Mouse (Mus musculus) leukemia stem cell, adult 10-12 weeks (primary cell): ENCODE measurements around the gene Cpn1. TPM values are rescaled to one million over a fixed set of nuclear protein-coding genes. Genes with fewer than 3 reads are reported as not detected.

Source experiments
- polyA plus RNA-seq: library from polyadenylated mRNA; stranded (reverse); fragments of >175 nt; gene quantifications from 2 replicates; pipeline ENCODE4 v1.2.3, GENCODE M21; 2012; ENCODE audit warnings: low replicate concordance

The Cpn1 gene
- polyA plus RNA-seq = 0.13 and 0.37 TPM in 2 replicates

DNA sequence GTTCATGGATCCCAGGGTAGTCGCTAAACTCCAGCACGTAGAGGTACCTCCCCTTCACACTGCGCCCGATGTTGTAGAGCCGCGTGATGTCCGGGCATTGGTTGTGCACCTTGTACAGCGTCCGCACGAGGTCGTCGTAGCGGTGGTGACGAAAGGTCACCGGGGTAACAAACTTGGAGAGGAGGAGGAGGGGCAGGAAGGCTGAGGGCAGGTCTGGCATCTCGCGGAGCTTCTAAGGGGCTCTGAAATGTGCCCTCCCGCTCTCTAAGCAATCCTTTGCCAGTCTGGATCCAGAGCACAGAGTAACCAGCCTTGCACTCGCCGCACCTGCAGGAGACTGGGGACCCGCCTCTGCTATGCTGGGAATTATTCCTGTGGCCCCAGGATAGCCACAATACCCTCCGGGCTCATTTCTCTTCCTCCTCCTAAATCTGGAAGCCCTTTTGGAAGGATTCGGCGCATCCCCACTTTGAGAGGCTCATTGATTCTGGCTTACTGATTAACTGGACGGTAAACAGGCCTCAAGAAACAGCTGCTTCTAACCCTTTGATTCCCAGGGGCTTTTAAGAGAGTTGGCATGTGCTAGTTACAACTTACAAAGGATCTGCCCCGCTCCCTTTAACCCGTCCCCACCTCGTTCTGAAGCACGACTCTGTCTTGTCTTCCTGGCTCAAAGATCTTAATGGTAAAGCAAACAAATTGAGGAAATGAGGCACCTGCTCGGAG lies at the start of gene Cpn1:
Cpn1 (minus strand) TSS at position 488 of the 726 bp plus-strand sequence.

DNA sequence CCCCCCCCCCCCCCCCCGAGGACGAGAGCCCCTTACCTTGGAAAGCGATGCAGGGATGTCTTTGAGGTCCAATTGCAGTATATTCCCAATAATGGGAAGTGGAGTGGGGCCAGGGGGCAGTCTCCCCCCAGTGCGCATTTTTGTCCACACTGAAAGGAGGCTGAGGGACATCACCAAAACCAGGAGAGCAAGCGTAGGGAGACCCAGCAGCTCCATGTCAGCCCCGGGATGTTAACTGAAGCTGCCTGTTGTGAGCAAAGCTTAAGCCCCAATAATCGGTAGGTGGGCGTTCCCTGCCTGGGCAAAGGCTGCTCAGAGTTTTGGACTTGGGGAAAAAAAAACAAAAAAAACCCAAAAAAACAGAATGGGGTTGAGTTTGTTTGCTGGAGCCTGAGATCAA lies 42.6 kb upstream of the Cpn1 start, which contains the start of gene Cyp2c23:
Cyp2c23 (minus strand) TSS at position 237 of the 400 bp plus-strand sequence.

DNA sequence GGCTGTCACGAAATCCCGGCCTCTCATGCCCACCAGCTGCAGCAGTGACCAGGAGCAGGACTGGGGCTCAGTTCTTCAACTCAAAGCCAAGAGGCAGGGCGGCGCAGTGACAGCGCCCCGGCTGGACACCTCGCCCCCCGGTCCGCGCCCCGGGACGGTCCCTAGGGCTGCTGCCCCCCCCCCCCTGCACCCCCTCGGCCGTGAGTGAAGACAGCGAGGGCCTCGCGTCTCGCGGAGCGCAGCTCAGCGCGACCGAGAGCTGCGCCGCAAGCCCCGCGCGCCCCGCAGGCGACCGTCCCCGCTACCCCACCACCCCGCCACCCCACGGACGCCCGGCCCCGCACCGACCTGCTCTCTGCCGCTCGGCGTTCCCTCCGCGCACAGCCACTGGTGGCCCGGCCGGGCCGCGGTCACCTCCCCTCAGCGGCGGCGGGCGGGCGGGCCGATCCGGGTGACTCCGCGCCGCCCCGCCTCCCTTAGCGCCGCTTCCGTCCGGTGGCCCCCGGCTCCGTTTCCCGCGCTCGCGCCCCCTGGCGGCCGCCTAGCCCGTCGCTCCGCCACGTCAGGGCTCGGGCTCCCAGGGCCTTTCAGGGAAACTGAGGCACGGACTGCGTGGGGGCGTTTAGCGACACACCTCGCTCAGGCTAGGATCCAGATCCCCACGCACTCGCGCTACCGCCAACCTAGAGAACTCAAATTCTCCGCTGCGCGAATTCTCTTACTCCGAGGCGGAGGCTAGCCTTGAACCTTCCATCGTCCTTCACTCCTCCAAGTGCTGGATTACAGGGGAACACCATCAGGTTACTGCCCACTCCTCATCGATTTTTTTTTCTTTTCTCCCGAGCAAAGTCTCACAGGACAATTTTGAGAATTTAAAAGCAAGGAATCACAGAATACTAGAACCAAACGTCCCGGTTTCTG lies 46.3 kb downstream of the Cpn1 start, which contains the start of gene Dnmbp:
Dnmbp (minus strand) TSS at position 423 of the 921 bp plus-strand sequence.

Other genes with a start within 250 kb of the Cpn1 start
- 0.41 and 0.82 TPM in 2 replicates for gene Cutc, start 233.6 kb downstream of the Cpn1 start, polyA plus RNA-seq
- 2.5 and 6.0 TPM in 2 replicates for gene Cox15, start 233.6 kb downstream of the Cpn1 start, polyA plus RNA-seq
- gene Abcc2, start 204.4 kb downstream of the Cpn1 start, polyA plus RNA-seq = 0.35 TPM in 1 of 2 replicates, not detected in the other
- 0.79 and 1.9 TPM in 2 replicates for gene Dnmbp, start 46.4 kb downstream of the Cpn1 start, polyA plus RNA-seq
- not detected in 2 replicates for gene Cyp2c23, start 42.7 kb upstream of the Cpn1 start, polyA plus RNA-seq
- gene Erlin1, start 83.2 kb upstream of the Cpn1 start, polyA plus RNA-seq = 3.0 and 3.2 TPM in 2 replicates
- gene Chuk, start 120.9 kb upstream of the Cpn1 start, polyA plus RNA-seq = 22.8 and 23.1 TPM in 2 replicates
- 3.9 and 7.5 TPM in 2 replicates for gene Cwf19l1, start 149.3 kb upstream of the Cpn1 start, polyA plus RNA-seq
- gene Bloc1s2, start 159.9 kb upstream of the Cpn1 start, polyA plus RNA-seq = 48.0 and 95.0 TPM in 2 replicates
- gene Pkd2l1, start 205.9 kb upstream of the Cpn1 start, polyA plus RNA-seq = 0.07 TPM in 1 of 2 replicates, not detected in the other
- not detected in 2 replicates for gene Scd3, start 216.7 kb upstream of the Cpn1 start, polyA plus RNA-seq